Mouse (Mus musculus) forebrain, embryonic 11.5 days (tissue): Measurements from ENCODE around the gene Wdr74. TPM values are rescaled to one million over a fixed set of nuclear protein-coding genes. Genes with fewer than 3 reads are reported as not detected.

Source experiments
- ATAC-seq: fragments of 200-750 bp; cut with Nextera tagmentation; replicated peaks from 2 replicates; pipeline ENCODE4 v1.8.0; 2017; ENCODE audit warnings: moderate TSS enrichment; ENCODE audit not compliant: low FRiP score
- DNase-seq: peaks from one replicate; pipeline ENCODE4 v3.0.0-alpha.2; 2017; ENCODE audit warnings: low spot score
- H3K27ac ChIP-seq: fragments of 300-500 bp; sonication (generic); 2 replicates; pipeline ENCODE4 v1.5.1; 2014; ENCODE audit warnings: low read depth, low read length
- H3K27me3 ChIP-seq: fragments of 300-500 bp; sonication (generic); 2 replicates; pipeline ENCODE4 v1.6.1; 2014; ENCODE audit warnings: mild to moderate bottlenecking, low read length, mixed read lengths; ENCODE audit not compliant: control insufficient read depth, insufficient read depth
- H3K36me3 ChIP-seq: fragments of 300-500 bp; sonication (generic); 2 replicates; pipeline ENCODE4 v1.6.1; 2014; ENCODE audit warnings: mild to moderate bottlenecking, low read length, moderate library complexity, mixed read lengths; ENCODE audit not compliant: control insufficient read depth, insufficient read depth
- H3K4me1 ChIP-seq: fragments of 300-500 bp; sonication (generic); replicated peaks from 2 replicates; pipeline ENCODE4 v1.6.1; 2014; ENCODE audit warnings: low read length, mixed read lengths; ENCODE audit not compliant: control insufficient read depth, insufficient read depth
- H3K4me2 ChIP-seq: fragments of 300-500 bp; sonication (generic); 2 replicates; pipeline ENCODE4 v1.6.1; 2014; ENCODE audit warnings: low read depth, mild to moderate bottlenecking, low read length, moderate library complexity, mixed read lengths; ENCODE audit not compliant: severe bottlenecking
- H3K4me3 ChIP-seq: fragments of 300-500 bp; sonication (generic); 2 replicates; pipeline ENCODE4 v1.5.1; 2014; ENCODE audit warnings: low read depth, low read length
- H3K9ac ChIP-seq: fragments of 300-500 bp; sonication (generic); 2 replicates; pipeline ENCODE4 v1.6.1; 2014; ENCODE audit warnings: low read length
- H3K9me3 ChIP-seq: fragments of 300-500 bp; sonication (generic); 2 replicates; pipeline ENCODE4 v1.6.1; 2016; ENCODE audit warnings: low read length, mixed read lengths; ENCODE audit not compliant: control insufficient read depth
- WGBS: fragments of 180-500 bp; shearing (Covaris S2); extraction: QIAGEN DNeasy Blood & Tissue Kit; methylation state at CpG from one replicate; pipeline ENCODE4 v1.1.7; 2014; 5-methylcytosine and 5-hydroxymethylcytosine counted together
- polyA plus RNA-seq: library from polyadenylated mRNA; unstranded; fragments of >200 nt; fragmentation: Nextera tagmentation; extraction: Ambion mirVana; gene quantifications from 2 replicates; pipeline ENCODE4 v1.2.1, GENCODE M21; 2014

The Wdr74 gene
- 79.5 and 89.2 TPM in 2 replicates for polyA plus RNA-seq

GRCm38 (mm10) chr19:8735389-8736159, at the start of gene Wdr74:
Wdr74 (plus strand) TSS chr19:8735827.
- ATAC-seq (peak; percentile 94), DNase-seq (peak; percentile 94)
- Histone ChIP-seq H3K36me3 (peaks cover 5% of the 10 kb centered on the region), H3K4me1 (peaks cover 5% of the 10 kb centered on the region), H3K4me3 (peak within 1 kb of the TSS; percentile 88), H3K9me3 (no peaks in the 10 kb centered on the region), H3K27ac (no peak within 1 kb of the TSS), H3K4me2 (peak within 1 kb of the TSS; percentile 81), H3K27me3 (no peaks in the 10 kb centered on the region), H3K9ac (peak within 1 kb of the TSS; percentile 75)
- under 1% methylated on average over 32 of the region's 32 CpGs for WGBS

- Histone ChIP-seq H3K4me2 (no peak overlapping the region), H3K27ac (no peak overlapping the region), H3K27me3 (no peaks in the 10 kb centered on the region), H3K4me3 (no peak overlapping the region), H3K36me3 (no peaks in the 10 kb centered on the region), H3K4me1 (no peaks in the 10 kb centered on the region), H3K9ac (no peak overlapping the region), H3K9me3 (no peaks in the 10 kb centered on the region)
- 62% methylated on average over 9 of the region's 9 CpGs for WGBS
- DNase-seq (no peak), ATAC-seq (no peak)
Measured at GRCm38 (mm10) chr19:8691871-8692539, 43.6 kb upstream of the Wdr74 start.

- no peaks in the 10 kb centered on the region for H3K36me3 ChIP-seq
- no peaks in the 10 kb centered on the region for H3K9me3 ChIP-seq
- WGBS = 77% methylated on average over 5 of the region's 5 CpGs
- no peak overlapping the region for H3K27ac ChIP-seq
- no peak overlapping the region for H3K4me3 ChIP-seq
- DNase-seq = no peak
- H3K4me2 ChIP-seq = no peak overlapping the region
- no peaks in the 10 kb centered on the region for H3K4me1 ChIP-seq
- ATAC-seq = no peak
- H3K27me3 ChIP-seq = no peaks in the 10 kb centered on the region
- no peak overlapping the region for H3K9ac ChIP-seq
Measured at GRCm38 (mm10) chr19:8692740-8693139, 42.9 kb upstream of the Wdr74 start.

- no peaks in the 10 kb centered on the region for H3K27me3 ChIP-seq
- ATAC-seq (peak; percentile 51; the same call in 1 of the 2 replicates), DNase-seq (no peak)
- H3K9me3 ChIP-seq = no peaks in the 10 kb centered on the region
- no peaks in the 10 kb centered on the region for H3K36me3 ChIP-seq
- no peak overlapping the region for H3K9ac ChIP-seq
- 60% methylated on average over 6 of the region's 6 CpGs for WGBS
- H3K27ac ChIP-seq = no peak overlapping the region
- H3K4me3 ChIP-seq = no peak overlapping the region
- H3K4me2 ChIP-seq = no peak overlapping the region
- H3K4me1 ChIP-seq = no peaks in the 10 kb centered on the region
Measured at GRCm38 (mm10) chr19:8695330-8695729, 40.3 kb upstream of the Wdr74 start.

GRCm38 (mm10) chr19:8699652-8700051, 36.0 kb upstream of the Wdr74 start:
- WGBS = 78% methylated on average over 9 of the region's 9 CpGs
- DNase-seq = no peak
- no peak for ATAC-seq
- Histone ChIP-seq H3K36me3 (no peaks in the 10 kb centered on the region), H3K9me3 (no peaks in the 10 kb centered on the region), H3K9ac (no peak overlapping the region), H3K4me3 (no peak overlapping the region), H3K27me3 (no peaks in the 10 kb centered on the region), H3K27ac (no peak overlapping the region), H3K4me1 (no peaks in the 10 kb centered on the region), H3K4me2 (no peak overlapping the region)

GRCm38 (mm10) chr19:8702458-8702857, 33.2 kb upstream of the Wdr74 start:
- Histone ChIP-seq H3K4me3 (no peak overlapping the region), H3K27ac (no peak overlapping the region), H3K36me3 (no peaks in the 10 kb centered on the region; the same call in 1 of the 2 replicates), H3K4me1 (no peaks in the 10 kb centered on the region), H3K4me2 (no peak overlapping the region), H3K9me3 (no peaks in the 10 kb centered on the region), H3K27me3 (no peaks in the 10 kb centered on the region), H3K9ac (no peak overlapping the region)
- 76% methylated on average over 3 of the region's 3 CpGs for WGBS
- no peak for ATAC-seq
- DNase-seq = no peak

GRCm38 (mm10) chr19:8703571-8703970, 32.1 kb upstream of the Wdr74 start:
- Histone ChIP-seq H3K4me1 (no peaks in the 10 kb centered on the region), H3K36me3 (peaks cover 9% of the 10 kb centered on the region; the same call in 1 of the 2 replicates), H3K4me3 (no peak overlapping the region), H3K4me2 (no peak overlapping the region), H3K9me3 (no peaks in the 10 kb centered on the region), H3K27ac (no peak overlapping the region), H3K9ac (no peak overlapping the region), H3K27me3 (no peaks in the 10 kb centered on the region)
- ATAC-seq (no peak), DNase-seq (no peak)
- 52% methylated on average over 3 of the region's 4 CpGs for WGBS

- H3K4me3 ChIP-seq = no peak overlapping the region
- DNase-seq = no peak
- no peak overlapping the region for H3K27ac ChIP-seq
- H3K9me3 ChIP-seq = no peaks in the 10 kb centered on the region
- no peaks in the 10 kb centered on the region for H3K4me1 ChIP-seq
- H3K4me2 ChIP-seq = no peak overlapping the region
- ATAC-seq = no peak
- no peaks in the 10 kb centered on the region for H3K27me3 ChIP-seq
- WGBS = 75% methylated on average over 6 of the region's 6 CpGs
- H3K9ac ChIP-seq = no peak overlapping the region
- peaks cover 18% of the 10 kb centered on the region for H3K36me3 ChIP-seq
Measured at GRCm38 (mm10) chr19:8705026-8705708, 30.5 kb upstream of the Wdr74 start.
